Mouse (Mus musculus) mesoderm, embryonic 11.5 days (tissue): ENCODE results near the gene Fn3krp.

ENCODE experiments used
- DNase-seq: peaks from one replicate; pipeline ENCODE4 v3.0.0-alpha.2; 2012; ENCODE audit warnings: low read depth, low spot score

Fn3krp gene

DNA sequence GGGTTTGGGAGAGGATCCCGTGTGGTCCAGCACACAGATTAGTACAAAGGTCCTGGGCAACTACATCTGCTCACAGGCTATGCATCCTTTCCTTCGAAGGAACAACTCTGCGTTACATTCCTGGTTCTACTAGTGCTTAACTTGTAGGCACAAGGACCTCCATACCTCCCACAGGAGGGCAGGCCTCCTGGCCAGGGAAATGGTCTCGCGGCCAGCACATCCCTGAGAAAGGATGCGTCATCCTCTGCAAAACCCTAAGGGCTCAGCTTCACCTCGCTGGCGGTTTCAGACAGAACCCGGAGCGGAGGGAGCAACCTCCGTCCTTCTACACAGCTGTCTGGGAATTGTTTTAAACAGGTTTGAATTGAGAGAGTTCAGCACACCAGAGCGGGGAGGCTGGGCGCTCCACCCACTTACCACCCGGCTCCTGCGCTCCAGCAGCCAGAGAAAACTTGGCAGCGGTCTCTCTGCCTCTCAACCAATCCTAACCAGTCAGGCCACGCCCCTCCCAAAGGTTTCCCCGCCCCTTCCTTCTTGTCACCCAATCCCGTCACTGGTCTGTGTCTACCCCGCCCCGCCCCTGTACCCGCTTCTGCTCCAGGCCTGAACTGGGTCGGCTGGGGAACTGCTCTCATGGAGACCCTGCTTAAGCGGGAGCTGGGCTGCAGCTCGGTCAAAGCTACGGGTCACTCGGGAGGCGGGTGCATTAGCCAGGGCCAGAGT lies at the start of gene Fn3krp:
Gene Fn3krp (plus strand): TSS at position 572 of the 723 bp plus-strand sequence.
- peak; percentile 97 for DNase-seq

DNA sequence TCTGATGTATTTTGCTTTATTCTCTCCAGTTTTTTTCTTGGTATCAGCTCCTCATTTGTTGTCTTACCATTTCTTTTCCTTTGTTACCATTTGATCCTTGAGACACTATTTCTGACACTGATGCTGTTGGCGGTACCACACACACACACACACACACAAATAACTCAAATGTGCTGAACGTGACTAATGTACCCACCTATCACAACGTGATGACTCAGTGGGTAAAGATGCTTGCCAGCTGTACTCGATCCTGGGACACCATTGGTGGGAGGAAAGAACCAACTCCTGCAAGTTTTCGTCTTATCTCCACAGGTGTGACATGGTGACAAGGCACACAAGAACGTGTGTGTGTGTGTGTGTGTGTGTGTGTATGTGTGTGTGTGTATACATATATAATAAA lies 47.9 kb upstream of the Fn3krp start:
- DNase-seq, result no peak

DNA sequence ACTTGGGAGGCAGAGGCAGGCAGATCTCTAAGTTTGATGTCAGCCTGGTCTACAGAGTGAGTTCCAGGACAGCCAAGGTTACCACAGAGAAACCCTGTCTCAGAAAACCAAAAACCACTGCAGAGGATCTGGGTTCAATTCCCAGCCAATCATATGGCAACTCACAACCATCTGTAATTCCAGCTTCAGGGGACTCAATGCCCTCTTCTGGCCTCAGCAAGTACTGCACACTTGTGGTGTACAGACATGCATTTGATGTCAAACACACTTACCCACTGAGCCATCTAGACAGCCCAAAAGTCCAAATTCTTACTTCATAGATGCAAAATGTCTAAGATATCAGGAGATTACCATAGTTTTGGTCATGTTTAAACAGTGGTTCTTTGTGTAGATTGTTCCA lies 42.6 kb upstream of the Fn3krp start:
- DNase-seq, result no peak

DNA sequence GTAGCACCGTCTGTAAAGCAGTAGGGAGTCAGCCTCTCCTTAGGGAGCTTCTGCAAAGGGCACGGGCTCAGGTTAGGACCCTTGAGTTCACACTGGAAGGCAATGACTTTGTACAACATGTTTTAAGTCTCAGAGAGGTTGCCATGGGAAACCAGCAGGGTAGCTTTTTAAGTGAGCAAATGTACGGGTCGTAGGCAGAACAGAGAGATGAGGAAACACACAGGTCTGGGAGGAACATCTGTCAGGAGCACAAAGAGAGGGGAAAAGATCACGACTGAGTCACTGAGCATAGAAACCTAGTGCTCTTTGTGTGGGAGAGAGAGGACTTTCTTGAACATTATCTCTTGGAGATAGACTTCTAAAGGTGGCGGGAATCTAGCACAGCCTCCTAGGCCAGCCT lies 40.9 kb upstream of the Fn3krp start:
- peak; percentile 11 for DNase-seq

DNA sequence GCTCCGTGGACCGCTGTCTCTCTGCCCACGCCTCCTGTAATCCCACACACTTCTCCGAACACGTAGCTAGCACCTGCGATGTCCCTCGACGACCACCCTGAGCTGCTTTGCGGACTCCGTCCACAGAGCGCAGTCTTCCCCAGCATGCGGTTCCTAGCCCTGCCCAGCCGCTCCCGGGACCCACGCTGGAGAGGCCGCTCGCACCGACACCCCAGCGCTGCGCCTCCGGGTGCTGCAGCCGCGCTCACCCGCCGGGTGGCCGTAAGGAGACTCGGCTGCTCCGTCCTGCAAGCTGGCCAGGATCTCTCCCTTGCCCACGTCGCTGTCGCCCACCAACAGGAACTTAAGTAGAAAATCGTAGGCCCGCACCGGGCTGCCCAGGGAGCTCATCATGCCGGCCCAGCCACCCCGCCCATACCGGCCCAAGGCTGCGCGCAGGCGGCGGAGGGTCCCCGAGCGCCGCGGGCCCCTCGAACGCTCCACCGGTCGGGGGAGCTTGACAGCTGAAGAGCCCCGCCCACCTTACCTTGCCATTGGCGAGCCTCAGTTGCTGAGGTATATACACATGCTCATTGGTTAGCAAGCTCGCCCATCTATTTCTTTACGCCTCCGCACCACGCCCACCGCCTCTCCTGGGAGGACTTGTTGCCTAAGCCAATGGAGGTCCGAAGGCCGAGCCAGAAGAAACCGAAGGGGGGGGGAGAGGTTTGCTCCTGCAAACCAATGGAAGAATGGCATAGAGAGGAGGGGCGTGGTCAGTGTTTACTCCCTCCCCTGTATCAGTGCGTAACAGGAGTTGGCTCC lies 33.2 kb upstream of the Fn3krp start, which contains the start of gene Rab40b:
Gene Rab40b (minus strand): TSS at position 502 of the 804 bp plus-strand sequence.
- DNase-seq, result peak; percentile 96

DNA sequence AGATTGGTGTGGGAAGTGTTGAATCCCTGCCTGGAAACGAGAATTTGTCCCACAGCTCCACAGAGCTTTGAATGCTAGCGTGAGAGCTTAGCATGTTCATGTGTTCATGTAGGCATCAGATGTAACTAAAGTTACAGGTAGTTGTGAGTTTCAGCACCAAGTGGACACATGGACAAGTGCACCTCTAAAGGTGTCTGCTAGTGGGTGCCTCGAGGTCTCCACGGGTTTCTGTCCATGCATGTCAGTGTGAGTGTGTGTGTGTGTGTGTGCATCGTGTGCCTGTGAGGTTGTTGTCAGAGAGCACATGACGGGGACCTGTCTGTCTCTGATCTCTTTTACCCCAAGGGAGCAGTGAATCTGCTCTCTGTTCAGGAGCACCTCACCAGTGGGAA lies 32.7 kb upstream of the Fn3krp start:
- no peak for DNase-seq

DNA sequence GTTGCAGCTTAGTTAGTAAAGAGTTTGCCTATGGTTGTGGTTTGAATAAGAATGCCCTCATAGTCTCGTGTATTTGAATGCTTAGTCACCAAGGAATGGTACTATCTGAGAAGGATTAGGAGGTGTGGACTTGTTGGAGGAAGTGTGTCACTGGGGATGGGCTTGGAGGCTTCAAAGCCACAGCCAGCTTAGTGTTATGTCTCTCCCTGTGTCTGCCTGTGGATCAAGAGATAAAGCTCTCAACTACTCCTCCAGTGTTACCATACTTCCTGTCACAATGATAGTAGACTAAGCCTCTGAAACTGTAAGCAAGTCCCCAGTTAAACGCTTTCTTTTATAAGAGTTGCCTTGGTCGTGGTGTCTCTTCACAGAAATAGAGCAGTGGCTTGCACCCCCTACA lies 30.4 kb upstream of the Fn3krp start:
- DNase-seq, result no peak

DNA sequence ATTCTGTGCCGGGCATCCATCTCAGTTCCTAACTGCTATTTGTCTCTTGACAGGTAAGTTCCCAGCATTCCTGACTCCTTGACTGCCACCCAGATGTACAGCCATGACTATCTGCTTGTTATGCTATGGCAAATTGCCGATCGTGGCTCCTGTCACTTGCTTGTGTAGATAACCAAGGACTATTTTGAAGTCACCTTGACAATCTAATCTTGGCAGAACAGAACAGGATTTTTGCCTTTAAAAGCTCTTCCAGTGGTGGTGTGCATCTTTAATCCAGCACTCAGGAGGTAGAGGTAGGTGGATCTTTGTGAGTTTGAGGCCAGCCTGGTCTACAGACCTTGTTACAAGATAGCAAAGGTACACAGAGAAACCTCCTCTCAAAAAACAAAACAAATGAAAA lies 28.8 kb upstream of the Fn3krp start:
- DNase-seq, result no peak

DNA sequence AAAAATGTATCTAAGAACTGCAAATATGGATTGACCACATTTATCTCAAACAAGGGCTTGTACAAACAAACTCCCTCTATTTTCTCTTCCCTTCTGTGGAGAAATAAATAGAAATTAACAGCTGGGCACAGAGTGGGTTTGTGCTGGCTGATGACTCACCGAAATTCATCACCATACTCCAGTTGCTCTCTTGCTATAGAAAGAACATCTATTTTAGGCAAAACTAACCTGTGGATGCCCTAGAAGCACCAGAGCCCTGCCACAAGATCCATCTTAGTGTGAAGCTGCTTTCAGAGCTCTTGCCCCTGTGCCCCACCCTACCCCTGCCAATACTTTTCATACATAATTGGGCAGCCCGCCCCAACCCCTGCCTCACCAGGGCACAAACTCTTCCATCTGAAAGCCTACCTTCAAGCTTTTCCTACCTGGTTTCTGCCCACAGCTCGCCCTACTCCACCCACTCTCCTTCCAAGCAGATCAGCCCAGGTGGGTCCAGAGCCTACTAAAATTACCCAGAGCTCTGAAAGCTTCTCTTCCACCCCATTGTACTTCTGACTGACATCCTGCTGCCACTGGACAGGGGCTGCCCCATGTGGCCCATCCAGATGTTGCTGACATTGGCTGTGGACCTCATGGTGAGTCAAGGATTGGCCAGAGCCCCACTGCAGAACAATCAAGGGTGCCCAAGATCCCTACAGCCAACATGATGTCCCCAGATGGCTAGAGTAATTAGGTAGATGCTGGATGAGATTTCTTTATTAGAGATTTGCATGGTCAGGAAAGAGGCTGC lies 13.6 kb upstream of the Fn3krp start:
- no peak for DNase-seq

DNA sequence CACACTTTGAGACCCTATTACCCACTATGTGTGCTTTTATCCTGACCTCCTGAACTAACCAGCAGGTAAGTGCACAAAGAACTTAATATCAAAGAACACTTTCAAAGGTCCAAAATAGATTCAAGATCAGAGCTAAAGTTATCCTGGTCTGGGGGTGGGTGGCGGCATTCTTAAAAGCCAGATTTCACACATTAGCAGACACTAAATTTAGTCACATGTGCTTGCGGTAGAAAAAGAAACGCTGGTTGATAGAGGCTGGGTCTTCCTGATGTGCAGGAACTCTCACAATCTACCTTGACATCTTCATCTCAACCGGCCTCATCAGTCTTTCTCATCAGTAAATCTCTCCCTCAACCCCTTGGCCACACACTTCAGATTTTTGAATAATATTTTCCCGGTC lies 6.4 kb upstream of the Fn3krp start:
- no peak for DNase-seq

DNA sequence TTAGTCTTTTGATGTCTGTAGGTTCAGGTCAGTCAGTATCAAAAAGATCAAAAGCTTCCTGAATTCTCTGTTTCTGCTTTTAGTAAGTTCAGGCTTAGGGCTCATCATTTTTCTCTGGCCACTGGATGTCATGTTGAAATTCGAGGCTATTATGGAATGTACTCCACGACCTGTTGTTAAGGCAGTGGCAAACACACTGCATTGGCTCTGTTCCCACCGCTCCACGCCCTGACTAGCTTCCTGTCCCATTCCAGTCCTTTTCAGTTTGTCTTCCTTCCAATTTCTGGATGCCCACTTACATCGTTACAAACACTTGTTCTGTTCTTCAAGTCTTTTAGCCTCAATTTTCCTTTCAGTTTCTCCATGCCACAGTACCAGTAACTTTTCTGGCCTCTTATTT lies 5.8 kb upstream of the Fn3krp start:
- no peak for DNase-seq

DNA sequence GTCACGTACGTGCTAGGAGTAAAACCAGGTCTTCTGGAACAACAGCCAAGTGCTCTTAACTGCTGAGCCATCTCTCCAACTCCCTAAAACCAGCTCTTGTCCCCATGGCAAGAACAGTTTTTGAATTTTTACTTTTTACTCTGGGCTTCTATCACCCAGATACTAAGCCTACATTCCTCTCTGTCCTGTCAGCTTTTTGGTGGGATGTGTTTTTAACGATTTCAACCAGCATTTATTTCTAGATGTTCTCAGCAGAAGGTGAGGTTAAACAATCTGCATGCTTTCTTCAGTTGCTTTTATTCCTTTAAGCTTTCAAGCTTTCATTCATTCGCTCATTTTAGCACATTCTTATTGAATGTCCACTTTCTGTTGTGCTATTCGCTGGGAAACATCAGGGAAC lies 3.2 kb upstream of the Fn3krp start:
- DNase-seq, result no peak

DNA sequence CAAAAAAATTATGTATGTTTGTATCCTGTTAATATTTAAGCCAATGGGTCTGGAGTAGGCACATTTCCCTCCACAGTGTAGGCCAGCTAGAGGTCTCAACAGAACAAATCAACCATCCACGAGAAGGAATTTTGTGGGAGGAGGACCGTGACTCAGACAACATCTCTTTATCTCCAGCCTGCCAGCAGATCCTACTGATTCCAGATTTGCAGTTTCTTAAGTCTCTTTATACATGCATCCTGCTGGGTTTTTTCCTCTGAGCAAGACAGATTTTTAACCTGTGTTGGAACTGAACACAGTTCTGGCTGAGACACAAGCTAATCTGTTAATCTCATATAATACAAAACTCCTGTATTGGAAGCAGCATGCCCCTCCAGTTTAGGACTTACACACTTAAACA lies 2.3 kb upstream of the Fn3krp start:
- DNase-seq, result no peak

DNA sequence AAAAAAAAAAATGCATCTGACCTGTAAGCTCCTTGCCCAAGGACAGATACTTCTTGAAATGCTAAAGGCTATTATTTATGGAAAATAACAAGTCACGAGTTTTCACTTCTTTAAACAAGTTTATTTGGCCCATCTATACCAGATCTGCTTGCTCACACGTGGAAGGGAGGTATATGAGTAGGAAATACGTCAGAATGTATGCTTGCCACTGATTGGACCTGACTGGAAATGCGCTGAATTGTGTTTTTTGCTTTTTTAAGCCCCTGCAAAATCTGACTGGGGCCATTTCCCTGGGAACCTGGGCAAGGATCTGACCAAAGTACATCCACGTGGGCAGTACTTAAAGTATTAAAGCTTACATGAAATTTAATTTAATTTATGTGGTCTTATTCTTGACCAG lies 822 bp upstream of the Fn3krp start:
- no peak for DNase-seq

DNA sequence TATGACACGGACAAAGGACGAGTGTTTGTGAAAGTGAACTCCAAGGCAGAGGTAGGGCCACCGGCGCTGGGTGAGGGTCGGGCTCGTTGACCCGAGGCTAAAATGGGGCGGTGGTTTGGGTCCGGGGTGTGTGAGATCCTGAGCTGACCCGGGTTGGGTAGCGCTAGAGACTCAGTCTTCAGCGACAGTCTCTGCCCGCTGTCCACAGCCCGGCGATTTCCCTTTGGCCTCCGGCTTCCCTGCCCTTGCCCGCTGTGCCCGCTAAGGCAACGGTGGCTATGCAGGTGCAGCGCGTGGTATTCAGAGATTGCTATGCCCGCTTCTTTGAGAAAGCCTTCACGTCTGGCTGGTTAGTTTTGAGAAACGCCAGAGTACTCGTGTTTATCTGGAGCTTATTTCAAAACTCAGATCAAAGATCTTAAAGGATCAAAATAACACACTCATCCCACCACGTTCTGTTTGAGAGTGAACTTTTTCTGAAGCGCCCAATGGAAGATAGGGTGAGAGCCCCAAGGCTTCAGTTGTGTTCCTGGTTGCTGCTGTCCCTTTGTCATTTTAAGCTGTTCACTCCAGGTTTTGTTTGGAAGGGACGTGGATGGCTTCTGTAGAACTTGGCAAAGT lies 462 bp downstream of the Fn3krp start:
- DNase-seq, result no peak

DNA sequence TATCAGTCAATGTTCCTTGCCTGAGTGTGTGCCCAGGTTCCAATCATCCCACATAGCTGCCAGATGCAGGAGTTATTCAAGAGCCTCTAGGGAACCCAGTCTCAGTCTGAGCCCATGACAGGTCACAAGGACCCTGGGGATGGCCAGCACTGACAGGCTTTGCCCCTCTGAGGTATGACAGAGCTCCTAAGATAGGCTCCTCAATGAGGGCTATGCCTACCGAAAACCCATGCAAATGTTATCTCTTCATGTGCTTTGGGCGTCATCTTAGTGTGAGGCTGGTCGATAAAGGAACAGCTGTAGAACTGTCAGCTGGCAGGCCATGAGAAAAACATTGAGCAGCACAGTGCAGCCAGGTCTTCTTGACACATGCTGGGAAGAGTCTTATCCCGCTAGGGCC lies 12.2 kb downstream of the Fn3krp start:
- DNase-seq, result no peak

DNA sequence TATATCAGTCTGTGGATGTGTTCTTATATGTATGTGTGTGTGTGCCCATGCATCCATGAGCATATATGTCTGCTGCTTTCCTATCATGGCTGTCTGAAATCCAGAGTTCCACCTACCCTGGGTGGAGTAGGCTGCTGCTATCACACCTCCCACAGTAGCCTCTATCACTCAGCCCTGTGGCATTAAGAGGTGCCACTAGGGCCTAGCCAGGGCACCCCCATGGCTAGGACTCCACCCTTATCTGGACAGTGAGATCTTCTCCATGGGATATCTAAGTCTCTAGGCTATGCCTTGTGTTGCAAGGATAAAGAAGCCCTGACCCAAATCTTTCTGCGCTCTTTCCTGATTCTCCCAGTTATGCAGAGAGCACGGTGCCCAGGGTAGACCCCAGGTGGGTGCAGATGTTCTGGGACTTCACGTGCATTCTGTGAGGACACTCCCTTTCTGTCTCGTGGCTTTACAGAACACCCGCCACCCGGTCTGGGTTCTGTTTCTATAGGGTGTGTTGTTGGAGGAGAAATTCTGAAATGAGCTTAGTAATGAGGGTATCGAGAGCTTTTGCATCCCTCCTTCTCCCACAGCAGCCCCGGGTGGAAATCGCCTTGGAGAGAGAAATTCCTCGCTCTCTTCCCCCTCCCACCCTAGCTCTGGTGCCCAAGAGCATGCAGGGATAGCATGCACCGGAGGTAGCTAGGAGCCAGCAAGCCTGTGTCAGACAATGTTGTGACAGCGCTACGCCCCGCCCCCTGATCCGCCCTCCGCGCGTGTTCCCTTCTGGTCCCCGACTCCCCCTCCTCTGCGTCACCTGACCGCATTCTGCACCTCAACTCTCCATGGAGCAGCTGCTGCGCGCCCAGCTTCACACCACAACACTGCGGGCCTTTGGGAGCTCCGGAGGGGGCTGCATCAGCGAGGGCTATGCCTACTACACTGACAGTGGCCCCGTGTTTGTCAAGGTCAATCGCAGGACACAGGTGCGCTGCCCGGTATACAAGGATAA lies 13.3 kb downstream of the Fn3krp start, which contains the start of gene Fn3k:
Gene Fn3k (plus strand): TSS at position 758 of the 1,000 bp plus-strand sequence.
- peak; percentile 79 for DNase-seq

DNA sequence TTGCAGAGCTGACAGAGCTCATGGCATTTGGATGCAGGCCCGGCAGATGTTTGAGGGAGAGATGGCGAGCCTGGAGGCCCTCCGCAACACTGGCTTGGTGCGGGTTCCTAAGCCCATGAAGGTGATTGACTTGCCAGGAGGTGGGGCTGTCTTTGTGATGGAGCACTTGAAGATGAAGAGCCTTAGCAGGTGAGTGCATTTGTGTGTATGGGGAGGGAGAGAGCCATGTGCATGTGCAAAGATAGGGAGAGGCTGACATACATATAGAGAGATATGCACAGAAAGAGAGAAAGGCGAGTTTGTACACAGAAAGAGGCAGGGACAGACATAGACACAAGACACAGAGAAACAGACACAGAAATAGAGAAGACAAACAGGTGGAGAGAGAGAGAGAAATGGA lies 16.0 kb downstream of the Fn3krp start:
- DNase-seq, result no peak

DNA sequence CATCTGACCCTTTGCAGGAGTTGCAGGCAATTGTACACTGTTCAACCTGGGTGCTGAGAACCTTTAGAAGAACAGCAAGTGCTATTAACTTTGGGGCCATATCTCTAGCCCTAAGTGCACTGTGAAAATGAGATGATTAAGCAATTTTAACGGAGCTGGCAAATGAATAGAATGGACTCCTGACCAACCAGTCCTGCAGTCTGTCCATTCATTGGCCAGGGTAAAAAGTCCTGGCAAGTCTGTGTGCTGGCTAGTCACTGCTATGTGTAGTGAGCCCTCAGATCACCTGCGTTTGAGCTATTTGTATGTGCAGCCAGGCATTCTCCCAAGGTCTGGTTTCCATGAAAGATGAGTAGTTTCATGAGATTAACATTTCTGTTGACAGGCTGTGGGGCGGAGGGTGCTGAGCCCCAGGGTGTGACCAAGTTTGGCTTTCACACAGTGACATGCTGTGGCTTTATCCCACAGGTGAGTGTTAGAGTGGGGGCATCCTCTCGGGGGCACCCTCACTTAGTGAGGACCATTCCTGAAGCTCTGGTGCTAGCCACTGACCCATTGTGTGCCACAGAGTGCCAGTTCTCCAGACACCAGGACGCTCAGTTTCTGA lies 18.6 kb downstream of the Fn3krp start:
- DNase-seq, result no peak

DNA sequence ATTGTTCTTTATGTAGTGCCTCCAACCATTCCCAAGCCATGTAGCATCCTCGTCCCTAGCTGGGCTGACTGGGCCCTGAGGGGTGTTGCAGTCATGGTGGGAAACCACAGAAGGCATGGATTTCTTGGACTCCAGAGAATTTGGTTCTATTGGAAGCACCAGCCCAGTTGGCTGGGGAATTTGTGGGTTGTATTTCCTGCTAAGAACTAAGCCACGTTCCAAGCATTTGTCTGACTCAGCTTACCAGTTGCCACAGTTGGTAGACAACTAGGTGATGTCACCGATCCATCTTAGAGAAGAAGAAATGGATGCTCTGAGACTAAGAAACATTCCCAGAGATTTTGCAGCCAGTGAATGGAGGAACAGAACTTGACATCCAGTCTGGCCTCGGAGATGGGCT lies 20.5 kb downstream of the Fn3krp start:
- DNase-seq, result no peak
